Mouse (Mus musculus) stomach, postnatal 0 days (tissue): ENCODE results near the gene Scn5a. TPM values are rescaled to one million over a fixed set of nuclear protein-coding genes. Genes with fewer than 3 reads are reported as not detected.

Experiments
- ATAC-seq: fragments of 200-750 bp; cut with Nextera tagmentation; 2 replicates; pipeline ENCODE4 v1.8.0; 2017; ENCODE audit not compliant: low FRiP score, low TSS enrichment
- DNase-seq: peaks from one replicate; pipeline ENCODE4 v3.0.0-alpha.2; 2016; ENCODE audit warnings: low spot score
- H3K27ac ChIP-seq: fragments of 300-500 bp; sonication (generic); replicated peaks from 2 replicates; pipeline ENCODE4 v1.5.1; 2014; ENCODE audit warnings: mild to moderate bottlenecking, control low read depth
- H3K27me3 ChIP-seq: fragments of 300-500 bp; sonication (generic); 2 replicates; pipeline ENCODE4 v1.6.1; 2014; ENCODE audit warnings: low read length; ENCODE audit not compliant: control insufficient read depth, insufficient read depth
- H3K36me3 ChIP-seq: fragments of 300-500 bp; sonication (generic); 2 replicates; pipeline ENCODE4 v1.6.1; 2014; ENCODE audit warnings: low read length, mixed read lengths; ENCODE audit not compliant: control insufficient read depth, insufficient read depth
- H3K4me1 ChIP-seq: fragments of 300-500 bp; sonication (generic); replicated peaks from 2 replicates; pipeline ENCODE4 v1.6.1; 2014; ENCODE audit warnings: antibody characterized with exemption; ENCODE audit not compliant: control insufficient read depth, insufficient read depth
- H3K4me2 ChIP-seq: fragments of 300-500 bp; sonication (generic); replicated peaks from 2 replicates; pipeline ENCODE4 v1.6.1; 2014; ENCODE audit warnings: low read depth, mild to moderate bottlenecking, control low read depth, moderate library complexity
- H3K4me3 ChIP-seq: fragments of 300-500 bp; sonication (generic); 2 replicates; pipeline ENCODE4 v1.5.1; 2014; ENCODE audit warnings: low read depth, low read length, control low read depth
- H3K9ac ChIP-seq: fragments of 300-500 bp; sonication (generic); 2 replicates; pipeline ENCODE4 v1.6.1; 2014; ENCODE audit warnings: mild to moderate bottlenecking, low read length, control low read depth, mixed read lengths
- H3K9me3 ChIP-seq: fragments of 300-500 bp; sonication (generic); 2 replicates; pipeline ENCODE4 v1.6.1; 2016; ENCODE audit warnings: low read length; ENCODE audit not compliant: control insufficient read depth
- CTCF ChIP-seq: IDR thresholded peaks from 2 replicates; pipeline ENCODE4 v1.5.1; 2016; ENCODE audit warnings: antibody characterized with exemption, low read depth, mild to moderate bottlenecking, moderate library complexity
- EP300 ChIP-seq: optimal IDR thresholded peaks from 2 replicates; pipeline ENCODE3; 2016; ENCODE audit warnings: antibody characterized with exemption
- WGBS: fragments of 180-500 bp; shearing (Covaris S2); extraction: QIAGEN DNeasy Blood & Tissue Kit; methylation state at CpG from one replicate; pipeline ENCODE4 v1.1.7; 2014; 5-methylcytosine and 5-hydroxymethylcytosine counted together
- polyA plus RNA-seq: library from polyadenylated mRNA; unstranded; fragments of >200 nt; fragmentation: Nextera tagmentation; extraction: Ambion mirVana; gene quantifications from 2 replicates; pipeline ENCODE4 v1.2.1, GENCODE M21; 2015

Scn5a gene
- polyA plus RNA-seq, 1 experiment from 2014 or later, result 0.18 TPM

- DNase-seq (no peak), ATAC-seq (no peak)
- Histone ChIP-seq H3K27me3 (no peaks in the 10 kb centered on the region), H3K36me3 (no peaks in the 10 kb centered on the region), H3K9me3 (no peaks in the 10 kb centered on the region), H3K27ac (no peak overlapping the region), H3K4me2 (no peak overlapping the region), H3K4me1 (no peaks in the 10 kb centered on the region), H3K4me3 (no peak overlapping the region), H3K9ac (no peak overlapping the region)
- WGBS, result 72% methylated on average over 7 of the region's 7 CpGs
- TF ChIP-seq CTCF, result no peak
Measured at GRCm38 (mm10) chr9:119498885-119499284, 79.9 kb downstream of the Scn5a start.

DNA sequence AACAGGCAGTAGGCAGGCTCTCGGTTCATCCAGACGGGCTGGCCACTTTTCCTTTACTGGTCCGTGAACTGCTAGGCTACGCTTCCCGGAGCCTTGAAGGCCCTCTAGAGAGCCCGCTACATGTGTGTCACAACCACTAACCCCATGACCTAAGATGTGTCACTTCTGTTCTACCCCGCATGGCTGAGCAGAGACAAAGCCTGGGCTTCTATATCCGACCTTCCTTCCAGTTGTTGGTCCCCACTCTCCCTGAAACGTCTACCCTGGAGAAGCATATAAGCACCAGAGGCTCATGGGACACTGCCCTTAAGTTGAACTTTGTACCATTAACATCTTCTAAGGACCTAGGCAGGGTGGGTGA is 80.6 kb downstream of the Scn5a start:
- TF ChIP-seq EP300 (no peak), CTCF (no peak)
- ATAC-seq (no peak), DNase-seq (no peak)
- Histone ChIP-seq H3K4me3 (no peak overlapping the region), H3K4me1 (no peaks in the 10 kb centered on the region), H3K27ac (no peak overlapping the region), H3K9me3 (no peaks in the 10 kb centered on the region), H3K36me3 (no peaks in the 10 kb centered on the region), H3K9ac (no peak overlapping the region), H3K27me3 (no peaks in the 10 kb centered on the region), H3K4me2 (no peak overlapping the region)
- WGBS, result 81% methylated on average over 9 of the region's 9 CpGs

DNA sequence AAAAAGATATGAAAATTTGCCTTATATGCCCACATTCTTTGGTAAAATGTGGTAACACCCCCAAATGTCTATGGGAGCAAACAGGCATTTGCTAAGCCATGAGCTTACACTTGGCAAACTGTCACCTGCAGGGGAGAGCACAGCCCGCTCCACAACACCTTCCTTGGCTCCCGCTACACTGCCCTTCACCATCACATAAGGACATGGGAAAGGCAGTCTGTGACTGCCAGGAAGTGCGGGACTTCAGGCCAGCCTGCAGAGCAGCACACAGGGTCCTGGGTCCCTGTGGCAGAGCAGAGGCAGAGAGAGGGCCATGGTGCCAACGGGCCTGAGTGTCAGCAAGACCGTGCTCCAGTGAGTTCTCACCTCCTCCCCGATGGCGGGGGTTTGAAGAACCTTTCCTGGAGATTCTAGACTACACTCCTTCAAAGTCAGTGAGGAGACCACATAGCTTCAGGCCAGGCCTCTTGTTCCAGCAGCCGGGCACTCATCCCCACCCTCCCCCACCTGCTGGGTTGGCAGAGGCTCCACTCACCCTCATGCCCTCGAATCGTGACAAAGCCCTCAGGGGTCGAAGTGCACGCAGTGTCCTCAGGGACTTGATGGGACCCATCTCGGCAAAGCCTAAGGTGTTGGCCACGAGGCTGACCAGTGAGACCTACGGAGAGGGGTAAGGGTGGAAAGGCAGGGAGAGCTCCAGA is 81.1 kb downstream of the Scn5a start:
- DNase-seq (no peak), ATAC-seq (no peak)
- H3K27ac ChIP-seq, result no peak overlapping the region
- H3K4me1 ChIP-seq, result no peaks in the 10 kb centered on the region
- TF ChIP-seq EP300 (no peak), CTCF (no peak)
- no peaks in the 10 kb centered on the region for H3K36me3 ChIP-seq
- H3K27me3 ChIP-seq, result no peaks in the 10 kb centered on the region
- H3K9me3 ChIP-seq, result no peaks in the 10 kb centered on the region
- H3K4me3 ChIP-seq, result no peak overlapping the region
- H3K4me2 ChIP-seq, result no peak overlapping the region
- 90% methylated on average over 15 of the region's 15 CpGs for WGBS
- H3K9ac ChIP-seq, result no peak overlapping the region

GRCm38 (mm10) chr9:119496960-119497359 is 81.9 kb downstream of the Scn5a start:
- H3K9ac ChIP-seq, result no peak overlapping the region
- 39% methylated on average over 5 of the region's 5 CpGs for WGBS

DNA sequence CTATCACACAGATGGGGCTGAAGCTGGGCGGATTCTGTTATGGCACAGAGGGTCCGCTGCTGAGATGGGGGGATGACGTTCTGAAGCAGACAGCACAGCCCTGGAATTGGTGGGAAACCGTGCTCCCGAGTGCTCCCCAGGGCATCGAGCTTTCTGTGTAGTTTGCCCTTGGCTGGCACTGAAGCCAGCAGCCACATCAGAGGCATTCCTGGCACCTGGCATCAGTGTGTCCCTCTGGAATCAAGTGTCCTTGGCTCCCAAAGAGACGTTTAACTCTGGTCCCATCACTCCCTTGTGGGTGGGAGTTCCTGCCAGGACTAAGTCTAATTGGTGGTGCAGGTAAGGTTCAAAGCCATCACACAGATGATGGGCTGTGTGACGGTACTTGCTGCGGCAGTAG is 82.5 kb downstream of the Scn5a start:
- Histone ChIP-seq H3K27ac (no peak overlapping the region), H3K9me3 (no peaks in the 10 kb centered on the region), H3K4me2 (no peak overlapping the region), H3K36me3 (no peaks in the 10 kb centered on the region), H3K4me3 (no peak overlapping the region), H3K9ac (no peak overlapping the region), H3K4me1 (no peaks in the 10 kb centered on the region), H3K27me3 (no peaks in the 10 kb centered on the region)
- no peak for TF ChIP-seq EP300
- no peak for TF ChIP-seq CTCF
- ATAC-seq, result no peak
- DNase-seq, result no peak
- WGBS, result 82% methylated on average over 9 of the region's 9 CpGs

More at GRCm38 (mm10) chr9:119496960-119497359, 81.9 kb downstream of the Scn5a start:
- TF ChIP-seq CTCF (no peak), EP300 (no peak)
- no peak for DNase-seq
- Histone ChIP-seq H3K27me3 (no peaks in the 10 kb centered on the region), H3K4me2 (no peak overlapping the region), H3K36me3 (no peaks in the 10 kb centered on the region), H3K4me3 (no peak overlapping the region), H3K9me3 (no peaks in the 10 kb centered on the region), H3K27ac (no peak overlapping the region), H3K4me1 (no peaks in the 10 kb centered on the region)
- ATAC-seq, result no peak

DNA sequence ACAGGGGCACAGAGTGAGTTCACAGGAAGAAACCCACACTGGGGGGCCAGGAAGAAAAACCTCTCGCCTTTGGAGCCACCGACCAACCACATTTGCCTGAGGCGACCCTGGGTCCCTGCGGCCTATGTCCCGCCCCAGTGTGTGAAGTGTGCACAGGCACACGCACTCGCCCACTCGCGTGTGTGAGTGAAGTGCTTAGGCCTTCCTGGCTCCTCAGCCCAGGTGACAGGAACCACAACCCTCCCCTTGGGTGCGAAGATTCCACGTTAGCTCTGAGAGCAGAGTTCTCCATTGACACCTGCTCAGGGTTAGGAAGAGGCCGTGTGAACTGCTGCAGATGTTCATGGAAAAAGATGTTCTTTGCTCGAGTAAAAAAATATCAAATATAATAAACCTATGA is 93.9 kb downstream of the Scn5a start:
- Histone ChIP-seq H3K27ac (no peak overlapping the region), H3K27me3 (no peaks in the 10 kb centered on the region), H3K4me1 (no peaks in the 10 kb centered on the region), H3K36me3 (no peaks in the 10 kb centered on the region), H3K4me2 (no peak overlapping the region), H3K4me3 (no peak overlapping the region), H3K9ac (no peak overlapping the region), H3K9me3 (no peaks in the 10 kb centered on the region)
- no peak for ATAC-seq
- no peak for DNase-seq
- 89% methylated on average over 13 of the region's 13 CpGs for WGBS
- no peak for TF ChIP-seq EP300
- no peak for TF ChIP-seq CTCF
